Mouse (Mus musculus) ZHBTc4 (cell line): Measurements from ENCODE around the gene Phactr2.

Experiments
- DNase-seq: peaks from one replicate; pipeline ENCODE4 v3.0.0-alpha.2; 2011; ENCODE audit warnings: low read depth, low spot score

The Phactr2 gene

GRCm38 (mm10) chr10:13275152-13275551 lies 199.1 kb downstream of the Phactr2 start:
- no peak for DNase-seq

GRCm38 (mm10) chr10:13274699-13275098 lies 199.5 kb downstream of the Phactr2 start:
- no peak for DNase-seq

GRCm38 (mm10) chr10:13273756-13274155 lies 200.5 kb downstream of the Phactr2 start:
- DNase-seq: no peak

- DNase-seq: no peak
Observed at GRCm38 (mm10) chr10:13271716-13272115, 202.5 kb downstream of the Phactr2 start.

DNA sequence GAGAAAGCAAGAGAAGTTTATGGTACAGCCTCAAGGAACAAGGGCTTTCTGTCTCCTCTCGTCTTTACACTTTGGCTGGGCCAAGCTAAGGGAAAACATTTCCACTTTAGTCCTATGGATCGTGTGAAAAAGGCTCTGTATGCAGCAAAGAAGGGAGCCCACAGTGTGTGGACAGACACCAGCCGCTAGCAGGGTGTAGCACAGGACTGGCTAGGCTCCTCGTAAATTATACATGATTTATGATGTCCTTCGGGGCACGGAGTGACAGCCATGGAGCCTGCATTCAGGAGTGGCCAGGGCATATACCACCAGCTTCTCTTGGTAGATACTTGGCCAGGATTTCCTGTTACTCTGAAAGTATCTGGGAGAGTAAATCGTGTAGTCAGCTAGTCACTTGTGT lies 203.1 kb downstream of the Phactr2 start:
- DNase-seq: no peak

GRCm38 (mm10) chr10:13270270-13270669 lies 203.9 kb downstream of the Phactr2 start:
- DNase-seq: no peak

GRCm38 (mm10) chr10:13259251-13259650 lies 215.0 kb downstream of the Phactr2 start:
- DNase-seq: no peak

- DNase-seq: no peak
Observed at GRCm38 (mm10) chr10:13256196-13256595, 218.0 kb downstream of the Phactr2 start.

- DNase-seq: no peak
Observed at GRCm38 (mm10) chr10:13250280-13250679, 223.9 kb downstream of the Phactr2 start.

DNA sequence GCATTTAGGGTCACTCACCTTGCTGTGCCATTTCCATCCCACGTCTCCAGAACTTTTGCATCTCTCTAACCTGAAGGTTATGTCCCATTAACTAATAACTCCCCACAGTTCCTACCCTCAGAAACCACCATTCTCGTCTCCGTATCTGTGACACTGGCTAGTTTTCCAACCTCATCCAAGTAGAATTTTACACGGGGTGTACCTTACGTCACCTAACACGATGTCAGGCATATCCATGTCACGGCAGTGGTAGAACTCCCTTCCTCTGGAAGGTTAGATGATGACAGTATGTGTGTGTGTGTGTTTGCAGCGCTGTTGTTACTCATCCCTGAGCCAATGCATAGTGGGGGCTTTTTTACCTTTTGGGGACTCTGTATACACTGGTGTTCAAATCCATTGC lies 225.1 kb downstream of the Phactr2 start:
- DNase-seq: no peak

DNA sequence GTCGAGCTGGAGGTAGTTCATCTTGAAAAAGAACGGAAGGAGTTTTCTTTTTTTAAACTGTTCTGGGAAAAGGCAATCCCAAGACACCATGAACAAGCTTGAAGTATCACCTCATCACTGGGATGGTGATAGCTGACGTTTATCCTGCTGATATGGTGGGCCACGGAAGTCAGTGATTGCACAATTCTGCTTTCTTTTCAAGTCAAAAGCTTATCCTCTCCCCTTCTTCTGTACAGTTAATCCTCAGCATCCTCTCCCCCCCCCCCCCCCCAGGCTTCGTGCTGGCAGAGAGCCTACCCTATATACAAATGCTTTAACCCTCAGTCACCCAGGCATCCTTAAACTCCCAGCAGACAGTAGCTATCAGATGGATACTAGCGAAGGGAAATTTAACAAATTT lies 228.5 kb downstream of the Phactr2 start:
- no peak for DNase-seq

DNA sequence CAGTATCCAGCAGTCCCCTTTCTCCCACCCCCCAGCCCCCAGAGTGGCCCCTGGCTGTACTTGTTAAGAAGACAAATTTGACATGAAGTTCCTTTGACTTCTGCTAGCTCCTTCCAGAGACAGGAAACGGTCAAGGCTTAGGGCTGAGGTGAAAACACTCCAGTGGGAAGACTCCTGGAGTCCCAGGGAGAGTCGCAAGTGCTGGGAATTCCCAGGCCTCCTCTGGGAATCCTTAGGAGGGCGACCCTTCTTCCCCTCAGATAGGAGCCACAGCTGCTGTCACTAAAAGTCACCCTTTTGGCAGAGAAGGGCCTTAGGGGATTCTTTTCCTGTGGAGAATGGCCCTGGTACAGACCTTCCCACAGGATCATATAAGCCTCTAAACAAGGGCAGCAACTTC lies 230.0 kb downstream of the Phactr2 start:
- DNase-seq: no peak

DNA sequence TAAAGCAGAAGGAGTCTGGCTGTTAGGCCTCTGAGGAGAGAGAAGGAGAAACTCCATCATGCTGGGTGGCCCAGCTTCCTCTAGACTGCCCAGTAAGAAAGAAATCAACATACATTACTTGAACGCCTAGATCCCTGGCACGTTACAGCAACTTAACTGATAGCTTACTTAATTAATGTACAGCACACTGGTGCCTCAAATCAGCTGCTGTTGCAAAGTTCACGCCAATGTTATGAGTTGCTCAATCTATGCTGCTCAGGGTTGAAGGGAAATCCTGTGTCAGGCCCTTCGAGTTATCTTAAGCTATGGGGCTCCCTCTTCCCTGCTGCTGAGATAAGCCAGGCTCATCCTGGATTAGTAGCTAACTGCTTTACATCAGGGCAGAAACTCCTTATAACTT lies 233.8 kb downstream of the Phactr2 start:
- DNase-seq: no peak

GRCm38 (mm10) chr10:13238188-13238587 lies 236.0 kb downstream of the Phactr2 start:
- DNase-seq: no peak

DNA sequence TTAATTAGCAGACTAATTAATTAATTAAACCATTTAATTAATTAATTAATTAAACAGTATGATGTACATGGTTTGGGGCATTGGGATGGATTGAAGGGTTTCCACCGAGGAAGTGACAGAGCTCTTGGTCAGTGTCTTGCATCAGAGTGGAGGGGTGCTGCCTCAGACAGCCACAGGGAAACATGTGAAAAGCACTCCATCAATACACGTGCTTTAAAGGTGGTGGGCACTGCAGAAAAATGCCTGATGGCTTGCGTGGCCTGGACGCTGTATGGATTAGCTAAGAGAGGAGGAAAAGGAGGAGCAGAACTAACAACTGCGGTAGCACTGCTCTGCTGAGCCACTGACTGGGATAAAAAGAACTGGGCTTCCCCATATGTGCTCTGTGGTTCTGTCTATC lies 237.3 kb downstream of the Phactr2 start:
- no peak for DNase-seq

DNA sequence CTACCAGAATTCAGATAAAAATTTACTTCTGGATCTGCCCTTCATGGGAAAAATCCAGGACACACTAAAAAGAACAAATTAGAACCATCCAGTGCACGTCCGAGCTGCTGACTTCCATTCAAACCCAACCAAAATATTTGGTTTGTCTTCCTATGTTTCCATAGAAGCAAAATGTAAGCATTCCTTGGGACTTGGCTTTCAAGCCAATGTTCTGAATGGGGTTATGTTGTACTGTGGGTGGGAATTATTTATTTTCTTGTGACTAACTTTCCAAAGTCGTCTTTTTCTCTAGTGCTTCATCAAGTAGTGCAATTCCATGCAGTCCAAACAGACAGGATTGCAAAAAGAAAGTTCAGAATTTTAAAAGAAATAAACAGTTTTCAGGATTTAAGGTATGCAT lies 239.7 kb downstream of the Phactr2 start:
- DNase-seq: no peak

DNA sequence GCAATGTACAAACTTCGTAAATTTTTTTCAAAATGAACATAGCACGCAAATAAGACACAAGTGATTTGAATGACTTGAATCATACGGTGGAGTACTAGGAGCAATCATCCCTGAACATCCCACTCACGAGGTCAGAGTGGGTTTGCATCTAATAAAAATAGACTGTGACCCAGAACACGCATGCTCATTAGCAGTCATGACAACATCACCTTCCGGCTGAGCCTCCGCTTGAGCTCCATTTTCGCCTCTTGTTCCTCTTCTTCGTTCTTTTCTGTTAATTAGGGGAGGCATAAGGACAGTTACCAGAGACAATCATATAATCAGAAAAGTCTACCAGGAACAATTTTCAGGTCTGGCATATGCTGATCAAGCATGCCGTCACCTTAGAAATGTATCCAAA lies 240.3 kb downstream of the Phactr2 start:
- no peak for DNase-seq

- no peak for DNase-seq
Observed at GRCm38 (mm10) chr10:13233143-13233622, 241.0 kb downstream of the Phactr2 start.

DNA sequence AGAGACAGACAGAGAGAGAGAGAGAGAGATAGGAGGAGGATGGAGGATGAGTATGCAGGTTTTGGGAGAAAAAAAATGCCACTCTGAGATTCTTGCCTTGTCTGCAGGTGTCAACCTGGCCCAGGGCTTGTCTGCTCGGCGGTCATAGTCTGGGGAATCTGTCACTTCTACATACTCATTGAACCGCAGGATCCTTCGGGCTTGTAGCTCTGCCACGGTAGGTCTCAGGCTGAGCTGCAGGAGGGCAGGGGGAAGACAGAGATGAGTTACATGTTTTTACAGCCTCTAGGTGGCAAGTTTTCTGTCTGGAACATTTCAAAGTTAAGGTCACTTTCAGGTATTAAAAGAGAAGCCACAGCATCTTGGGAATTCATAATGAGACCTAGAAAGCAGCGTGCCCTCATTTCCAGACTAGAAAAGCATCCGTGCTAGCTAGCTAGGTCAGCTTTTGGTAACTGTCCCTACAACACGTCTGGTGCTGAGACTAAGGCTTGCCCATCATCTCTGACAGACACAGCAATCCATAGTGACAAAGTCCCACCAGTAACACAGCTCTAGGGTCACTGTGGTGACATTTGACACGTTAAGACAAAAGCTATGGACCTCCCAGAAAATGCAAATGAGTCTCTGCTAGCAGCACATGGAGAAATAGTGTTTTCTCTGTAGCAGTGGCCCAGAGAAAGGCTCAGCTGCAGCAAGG lies 241.6 kb downstream of the Phactr2 start:
- peak; percentile 4 for DNase-seq

GRCm38 (mm10) chr10:13230716-13231115 lies 243.5 kb downstream of the Phactr2 start:
- DNase-seq: no peak

DNA sequence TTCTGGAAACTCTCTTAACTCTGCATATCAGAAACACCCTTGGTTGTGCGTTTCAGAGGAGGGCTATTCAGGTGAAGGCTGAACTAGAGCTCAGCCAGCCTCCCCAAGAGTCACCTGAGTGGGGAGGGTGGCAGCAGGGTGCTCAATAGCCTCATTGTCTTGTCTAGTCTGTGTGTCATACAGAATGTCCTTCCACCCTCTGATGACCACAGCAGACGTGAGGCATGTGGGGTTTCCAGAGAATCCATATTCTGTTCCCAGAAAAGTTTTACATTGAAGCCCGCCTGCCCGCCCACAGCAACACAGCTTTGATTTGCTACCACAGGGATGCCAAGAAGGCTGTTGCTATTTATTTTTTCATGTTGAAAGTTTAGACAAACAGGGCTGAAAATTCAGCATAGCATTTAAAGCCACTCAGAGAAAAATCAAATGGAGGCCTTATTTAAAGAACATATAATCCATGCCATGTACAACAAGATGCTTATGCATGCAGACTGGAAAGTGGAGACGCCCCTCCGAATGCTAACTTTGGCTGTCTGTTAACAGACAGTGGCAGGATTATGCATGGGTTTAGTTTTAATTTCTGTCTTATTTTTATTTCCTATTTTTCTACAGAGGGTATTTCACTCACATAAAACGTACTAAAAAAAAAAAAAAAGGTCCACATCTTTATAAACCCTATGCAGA lies 248.7 kb downstream of the Phactr2 start:
- no peak for DNase-seq

GRCm38 (mm10) chr10:13222135-13222534 lies 252.1 kb downstream of the Phactr2 start:
- no peak for DNase-seq

DNA sequence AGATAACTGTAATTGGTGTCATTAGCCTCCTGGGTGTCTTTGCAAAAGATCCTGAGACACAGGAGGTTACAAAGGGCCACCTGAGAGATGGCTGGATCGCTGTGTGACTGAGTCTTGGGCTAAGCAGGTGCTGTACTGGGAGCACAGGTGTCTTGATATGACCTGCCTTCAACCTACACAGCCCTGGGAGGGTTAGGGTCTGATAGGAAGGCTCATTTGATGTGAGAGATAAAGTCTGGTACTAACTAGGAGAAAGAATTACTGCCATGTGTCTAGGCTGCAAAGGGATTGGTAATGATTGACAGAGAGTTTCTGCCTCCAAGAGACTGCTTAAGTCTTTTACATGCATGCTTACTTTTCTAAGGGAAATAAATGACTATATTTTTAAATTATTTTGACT lies 254.2 kb downstream of the Phactr2 start:
- DNase-seq: no peak
